Comparison of ENCODE assay signal across 15 mouse cellular contexts in the genomic region with DNA sequence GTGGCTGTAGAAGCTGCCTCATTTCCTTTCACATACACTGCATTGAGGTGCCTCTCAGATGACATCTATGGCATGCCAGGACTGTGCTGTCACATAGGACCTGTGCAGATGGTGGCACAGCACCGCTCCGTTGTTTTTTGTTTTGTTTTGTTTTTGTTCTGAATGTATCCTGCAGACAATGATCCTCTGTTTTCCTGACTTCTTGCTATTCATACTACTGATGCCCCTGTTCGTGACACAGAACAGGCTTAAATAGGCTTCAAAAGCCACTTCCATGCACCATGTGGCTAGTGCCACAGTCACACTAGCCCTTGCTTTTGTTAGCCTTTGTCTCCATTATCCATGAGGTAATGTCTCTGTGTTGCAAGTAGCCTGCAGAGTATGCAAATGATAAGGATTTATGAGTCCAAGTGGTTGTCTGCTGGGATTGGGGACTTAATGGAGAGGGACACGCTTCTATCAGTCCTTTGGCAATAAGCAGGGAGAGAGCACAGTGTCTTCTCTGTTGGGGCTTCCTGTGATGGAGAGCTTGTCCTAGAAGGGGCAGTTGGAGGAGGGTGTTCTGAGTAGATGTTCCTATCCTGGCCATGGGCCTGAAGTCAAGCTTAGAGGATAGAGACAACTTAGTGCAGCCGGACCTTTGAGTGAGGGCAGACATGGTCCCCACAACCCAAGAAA.
A peak's percentile ranks its signal among the peaks of the same experiment; 100 is the strongest.
DNase-seq lines count a peak whose midpoint lies in the region; ATAC-seq lines count a peak whose summit lies in the region.
"Had no signal": no experiment of that assay in that cellular context is flagged by ENCODE, and none has a peak within 500 bp of the region (broad histone marks: within the 10 kb centered on the region; RNA-seq: fewer than 3 reads in every experiment).

No protein-coding gene starts in this region.

- peak overlapping the region; percentile 80 for H3K27ac ChIP-seq in neural tube, embryonic 11.5 days (ENCODE audit: low read depth, low read length)
- H3K27ac ChIP-seq in midbrain, embryonic 11.5 days (ENCODE audit: low read depth, low read length): peak overlapping the region; percentile 40; the same call in 1 of the 2 replicates
- H3K27ac ChIP-seq: liver, embryonic 15.5 days; macrophage; stomach, embryonic 15.5 days had no signal

- H3K4me1 ChIP-seq in neural tube, embryonic 11.5 days (ENCODE audit: control insufficient read depth, insufficient read depth, low read length): peaks cover 27% of the 10 kb centered on the region
- H3K4me1 ChIP-seq in midbrain, embryonic 11.5 days (ENCODE audit: control insufficient read depth, insufficient read depth, low read length): peaks cover 19% of the 10 kb centered on the region
- H3K4me1 ChIP-seq: stomach, embryonic 15.5 days had no signal

- H3K4me3 ChIP-seq in neural tube, embryonic 11.5 days (ENCODE audit: low read depth, low read length): no peak overlapping the region
- H3K4me3 ChIP-seq in midbrain, embryonic 11.5 days (ENCODE audit: low read depth, low read length): no peak overlapping the region
- H3K4me3 ChIP-seq: liver, embryonic 15.5 days; stomach, embryonic 15.5 days had no signal

- peak overlapping the region; percentile 4; the same call in 1 of the 2 replicates for H3K9ac ChIP-seq in neural tube, embryonic 11.5 days (ENCODE audit: low read length)
- H3K9ac ChIP-seq in midbrain, embryonic 11.5 days (ENCODE audit: low read length): peak overlapping the region; percentile 14; the same call in 1 of the 2 replicates
- H3K9ac ChIP-seq: liver, embryonic 15.5 days; stomach, embryonic 15.5 days had no signal

- DNase-seq in neural tube, embryonic 11.5 days (ENCODE audit: low spot score): peak; percentile 60
- DNase-seq in neural tube, embryonic 10.5 days (ENCODE audit: extremely low spot score, low spot score): no peak
- DNase-seq in embryo, embryonic 9.5 days (ENCODE audit: extremely low spot score): peak; percentile 14
- DNase-seq in midbrain, embryonic 11.5 days (ENCODE audit: low spot score, missing footprints): peak; percentile 86
- no peak for DNase-seq in thymus, adult 18-20 months
- no peak for DNase-seq in gastrocnemius, postnatal 25 days
- DNase-seq in urinary bladder, adult 18-20 months (ENCODE audit: low spot score in 2 of 2): no peak
- DNase-seq: adrenal gland, adult 2 months; gastrocnemius, postnatal 36 days; right cerebral cortex, postnatal 25 days had no signal

- H3K36me3 ChIP-seq in neural tube, embryonic 11.5 days (ENCODE audit: control insufficient read depth, insufficient read depth, low read length): no peaks in the 10 kb centered on the region
- no peaks in the 10 kb centered on the region for H3K36me3 ChIP-seq in midbrain, embryonic 11.5 days (ENCODE audit: control insufficient read depth, insufficient read depth, low read length)

- no peaks in the 10 kb centered on the region for H3K27me3 ChIP-seq in neural tube, embryonic 11.5 days (ENCODE audit: control insufficient read depth, insufficient read depth, low read length)
- H3K27me3 ChIP-seq in midbrain, embryonic 11.5 days (ENCODE audit: control insufficient read depth, insufficient read depth, low read length): no peaks in the 10 kb centered on the region
- H3K27me3 ChIP-seq: liver, embryonic 15.5 days; stomach, embryonic 15.5 days had no signal

- peak; percentile 91 for ATAC-seq in neural tube, embryonic 11.5 days (ENCODE audit: insufficient read depth, low FRiP score, low TSS enrichment)
- peak; percentile 73; the same call in 1 of the 2 replicates for ATAC-seq in midbrain, embryonic 11.5 days (ENCODE audit: low FRiP score)
- ATAC-seq: CD4-positive, CD25-positive, alpha-beta regulatory T cell, adult 4 months; intestine, postnatal 0 days had no signal

- no peak overlapping the region for H3K4me2 ChIP-seq in neural tube, embryonic 11.5 days (ENCODE audit: low read depth)
- H3K4me2 ChIP-seq in midbrain, embryonic 11.5 days: no peak overlapping the region
- H3K4me2 ChIP-seq: liver, embryonic 15.5 days; stomach, embryonic 15.5 days had no signal

- WGBS in neural tube, embryonic 11.5 days: 50% methylated on average over 5 of the region's 5 CpGs
- WGBS in midbrain, embryonic 11.5 days: 51% methylated on average over 5 of the region's 5 CpGs

- H3K9me3 ChIP-seq in neural tube, embryonic 11.5 days (ENCODE audit: control insufficient read depth, low read length): no peaks in the 10 kb centered on the region
- H3K9me3 ChIP-seq in midbrain, embryonic 11.5 days (ENCODE audit: control insufficient read depth, low read length): no peaks in the 10 kb centered on the region
- H3K9me3 ChIP-seq: liver, embryonic 15.5 days; stomach, embryonic 15.5 days had no signal

Comparison
In these comparisons a context has a peak if more than half of its experiments do, and no peak if none do; other contexts are left out.
1. DNase-seq: peak in neural tube, embryonic 11.5 days (single experiment), embryo, embryonic 9.5 days (single experiment) and midbrain, embryonic 11.5 days (single experiment); none in neural tube, embryonic 10.5 days (single experiment), thymus, adult 18-20 months (0 of 2), gastrocnemius, postnatal 25 days (single experiment) and urinary bladder, adult 18-20 months (0 of 2).